Mouse (Mus musculus): Measurements from ENCODE around the gene Peli2. TPM values are rescaled to one million over a fixed set of nuclear protein-coding genes. Genes with fewer than 3 reads are reported as not detected.

Gene Peli2
- total RNA-seq, 1 experiment = 1.6 TPM

DNA sequence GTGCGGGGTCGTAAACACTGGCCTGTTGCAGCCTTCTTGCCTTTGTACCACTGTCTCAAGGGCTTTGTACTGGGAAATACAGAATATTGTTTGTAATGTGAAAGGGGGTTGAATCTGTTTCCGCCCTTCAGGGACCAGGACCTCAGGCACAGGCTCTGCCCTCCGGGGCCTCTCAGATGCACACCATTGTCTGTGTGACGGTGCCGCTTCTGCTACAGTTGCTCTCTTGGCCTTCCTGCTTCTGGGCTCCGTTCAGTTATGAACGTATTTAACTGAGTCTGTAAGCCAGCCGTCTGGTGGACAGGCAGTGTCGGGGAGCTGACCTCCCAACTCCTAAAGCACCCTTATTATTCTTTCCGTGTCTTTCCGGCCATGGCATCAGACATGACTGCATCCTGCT, 50.6 kb downstream of the Peli2 start:
- Histone ChIP-seq H3K27ac (ENCODE audit: insufficient read depth, low read depth, low read length, poor library complexity, severe bottlenecking) (no peak overlapping the region), H3K9me3 (ENCODE audit: control insufficient read depth, insufficient read depth, low read depth, low read length) (no peaks in the 10 kb centered on the region), H3K4me1 (ENCODE audit: control insufficient read depth in 2 of 2, insufficient read depth in 2 of 2, low read length in 2 of 2, poor library complexity in 1 of 2) (no peaks in the 10 kb centered on the region), H3K4me3 (ENCODE audit: insufficient read depth in 1 of 2, low read depth in 1 of 2, low read length in 2 of 2, poor library complexity in 1 of 2, severe bottlenecking in 1 of 2) (no peak overlapping the region), H3K36me3 (ENCODE audit: control insufficient read depth, insufficient read depth, low read length, poor library complexity, severe bottlenecking) (no peaks in the 10 kb centered on the region), H3K9ac (ENCODE audit: insufficient read depth, low read depth, low read length, poor library complexity, severe bottlenecking) (no peak overlapping the region)
- no peak for DNase-seq (ENCODE audit: low read depth, low spot score)
- in situ Hi-C loops (cut with MboI; ENCODE audit: low sequenced_read_pairs in 2 of 2, unreplicated experiment in 2 of 2) = no loop called here
- TF ChIP-seq ZC3H11A (IDR thresholded peaks at IDR 0.05; ENCODE audit: borderline replicate concordance, low read depth, low read length) = no peak

DNA sequence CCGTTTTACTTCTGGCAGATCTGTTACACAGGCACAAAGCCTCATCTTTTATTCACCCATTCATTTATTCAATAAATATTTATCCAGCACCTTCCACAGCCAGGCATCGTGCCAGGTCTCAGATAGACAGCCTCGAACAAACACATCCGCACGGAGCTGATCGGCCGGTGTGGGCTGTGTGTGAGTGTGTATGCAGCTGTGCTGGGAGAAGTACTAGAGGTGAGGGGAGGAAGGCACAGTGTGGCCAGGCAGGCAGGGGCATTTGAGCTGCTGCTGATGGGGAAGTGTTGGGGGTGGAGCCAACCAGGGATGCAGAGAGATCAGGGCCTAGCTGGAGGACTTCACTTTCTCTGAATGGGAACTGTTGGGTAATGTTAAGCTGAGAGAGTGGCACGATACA, 51.4 kb downstream of the Peli2 start:
- Histone ChIP-seq H3K4me1 (ENCODE audit: control insufficient read depth in 2 of 2, insufficient read depth in 2 of 2, low read length in 2 of 2, poor library complexity in 1 of 2) (no peaks in the 10 kb centered on the region), H3K9me3 (ENCODE audit: control insufficient read depth, insufficient read depth, low read depth, low read length) (no peaks in the 10 kb centered on the region), H3K27ac (ENCODE audit: insufficient read depth, low read depth, low read length, poor library complexity, severe bottlenecking) (no peak overlapping the region), H3K36me3 (ENCODE audit: control insufficient read depth, insufficient read depth, low read length, poor library complexity, severe bottlenecking) (no peaks in the 10 kb centered on the region), H3K4me3 (ENCODE audit: insufficient read depth in 1 of 2, low read depth in 1 of 2, low read length in 2 of 2, poor library complexity in 1 of 2, severe bottlenecking in 1 of 2) (no peak overlapping the region), H3K9ac (ENCODE audit: insufficient read depth, low read depth, low read length, poor library complexity, severe bottlenecking) (no peak overlapping the region; the same call in 1 of the 2 replicates)
- no peak for TF ChIP-seq MAFK (IDR thresholded peaks at IDR 0.05; ENCODE audit: insufficient read depth, low read depth, low read length)
- TF ChIP-seq ZNF384 (IDR thresholded peaks at IDR 0.05; ENCODE audit: low read depth, low read length) = no peak
- TF ChIP-seq HCFC1 (IDR thresholded peaks at IDR 0.05; ENCODE audit: borderline replicate concordance, insufficient read depth, low read length) = no peak
- TF ChIP-seq CHD2 (IDR thresholded peaks at IDR 0.05; ENCODE audit: low read depth, low read length) = no peak
- no peak for TF ChIP-seq ZC3H11A (IDR thresholded peaks at IDR 0.05; ENCODE audit: borderline replicate concordance, low read depth, low read length)
- no peak for DNase-seq (ENCODE audit: low read depth, low spot score)
- in situ Hi-C loops (cut with MboI; ENCODE audit: low sequenced_read_pairs in 2 of 2, unreplicated experiment in 2 of 2) = no loop called here

GRCm38 (mm10) chr14:48172876-48173275, 52.3 kb downstream of the Peli2 start:
- H3K9me3 ChIP-seq (ENCODE audit: control insufficient read depth, insufficient read depth, low read depth, low read length) = no peaks in the 10 kb centered on the region
- no peak for DNase-seq (ENCODE audit: low read depth, low spot score)
- H3K36me3 ChIP-seq (ENCODE audit: control insufficient read depth, insufficient read depth, low read length, poor library complexity, severe bottlenecking) = no peaks in the 10 kb centered on the region
- in situ Hi-C loops (cut with MboI; ENCODE audit: low sequenced_read_pairs in 2 of 2, unreplicated experiment in 2 of 2) = no loop called here
- no peak overlapping the region for H3K27ac ChIP-seq (ENCODE audit: insufficient read depth, low read depth, low read length, poor library complexity, severe bottlenecking)
- H3K4me1 ChIP-seq (ENCODE audit: control insufficient read depth in 2 of 2, insufficient read depth in 2 of 2, low read length in 2 of 2, poor library complexity in 1 of 2) = no peaks in the 10 kb centered on the region
- TF ChIP-seq ZC3H11A (IDR thresholded peaks at IDR 0.05; ENCODE audit: borderline replicate concordance, low read depth, low read length) (no peak), MAFK (IDR thresholded peaks at IDR 0.05; ENCODE audit: insufficient read depth, low read depth, low read length) (no peak), ZNF384 (IDR thresholded peaks at IDR 0.05; ENCODE audit: low read depth, low read length) (no peak), CHD2 (IDR thresholded peaks at IDR 0.05; ENCODE audit: low read depth, low read length) (no peak), HCFC1 (IDR thresholded peaks at IDR 0.05; ENCODE audit: borderline replicate concordance, insufficient read depth, low read length) (no peak)
- no peak overlapping the region for H3K9ac ChIP-seq (ENCODE audit: insufficient read depth, low read depth, low read length, poor library complexity, severe bottlenecking)
- H3K4me3 ChIP-seq (ENCODE audit: insufficient read depth in 1 of 2, low read depth in 1 of 2, low read length in 2 of 2, poor library complexity in 1 of 2, severe bottlenecking in 1 of 2) = no peak overlapping the region

- Histone ChIP-seq H3K27ac (ENCODE audit: insufficient read depth, low read depth, low read length, poor library complexity, severe bottlenecking) (no peak overlapping the region), H3K36me3 (ENCODE audit: control insufficient read depth, insufficient read depth, low read length, poor library complexity, severe bottlenecking) (no peaks in the 10 kb centered on the region), H3K4me1 (ENCODE audit: control insufficient read depth in 2 of 2, insufficient read depth in 2 of 2, low read length in 2 of 2, poor library complexity in 1 of 2) (no peaks in the 10 kb centered on the region), H3K9ac (ENCODE audit: insufficient read depth, low read depth, low read length, poor library complexity, severe bottlenecking) (no peak overlapping the region), H3K4me3 (ENCODE audit: insufficient read depth in 1 of 2, low read depth in 1 of 2, low read length in 2 of 2, poor library complexity in 1 of 2, severe bottlenecking in 1 of 2) (no peak overlapping the region), H3K9me3 (ENCODE audit: control insufficient read depth, insufficient read depth, low read depth, low read length) (no peaks in the 10 kb centered on the region)
- DNase-seq (ENCODE audit: low read depth, low spot score) = no peak
- in situ Hi-C loops (cut with MboI; ENCODE audit: low sequenced_read_pairs in 2 of 2, unreplicated experiment in 2 of 2) = no loop called here
- TF ChIP-seq HCFC1 (IDR thresholded peaks at IDR 0.05; ENCODE audit: borderline replicate concordance, insufficient read depth, low read length) = no peak
- TF ChIP-seq ZC3H11A (IDR thresholded peaks at IDR 0.05; ENCODE audit: borderline replicate concordance, low read depth, low read length) = no peak
- TF ChIP-seq CHD2 (IDR thresholded peaks at IDR 0.05; ENCODE audit: low read depth, low read length) = no peak
- TF ChIP-seq ZNF384 (IDR thresholded peaks at IDR 0.05; ENCODE audit: low read depth, low read length) = no peak
- no peak for TF ChIP-seq MAFK (IDR thresholded peaks at IDR 0.05; ENCODE audit: insufficient read depth, low read depth, low read length)
Measured at GRCm38 (mm10) chr14:48173840-48174239, 53.2 kb downstream of the Peli2 start.

GRCm38 (mm10) chr14:48174356-48174755, 53.7 kb downstream of the Peli2 start:
- TF ChIP-seq MAFK (IDR thresholded peaks at IDR 0.05; ENCODE audit: insufficient read depth, low read depth, low read length) = no peak
- TF ChIP-seq ZC3H11A (IDR thresholded peaks at IDR 0.05; ENCODE audit: borderline replicate concordance, low read depth, low read length) = no peak
- TF ChIP-seq CHD2 (IDR thresholded peaks at IDR 0.05; ENCODE audit: low read depth, low read length) = no peak
- TF ChIP-seq ZNF384 (IDR thresholded peaks at IDR 0.05; ENCODE audit: low read depth, low read length) = no peak
- DNase-seq (ENCODE audit: low read depth, low spot score) = no peak
- H3K36me3 ChIP-seq (ENCODE audit: control insufficient read depth, insufficient read depth, low read length, poor library complexity, severe bottlenecking) = no peaks in the 10 kb centered on the region
- no peak overlapping the region for H3K4me3 ChIP-seq (ENCODE audit: insufficient read depth in 1 of 2, low read depth in 1 of 2, low read length in 2 of 2, poor library complexity in 1 of 2, severe bottlenecking in 1 of 2)
- in situ Hi-C loops (cut with MboI; ENCODE audit: low sequenced_read_pairs in 2 of 2, unreplicated experiment in 2 of 2) = no loop called here
- no peak overlapping the region for H3K9ac ChIP-seq (ENCODE audit: insufficient read depth, low read depth, low read length, poor library complexity, severe bottlenecking)
- H3K4me1 ChIP-seq (ENCODE audit: control insufficient read depth in 2 of 2, insufficient read depth in 2 of 2, low read length in 2 of 2, poor library complexity in 1 of 2) = no peaks in the 10 kb centered on the region
- no peak overlapping the region for H3K27ac ChIP-seq (ENCODE audit: insufficient read depth, low read depth, low read length, poor library complexity, severe bottlenecking)
- no peaks in the 10 kb centered on the region for H3K9me3 ChIP-seq (ENCODE audit: control insufficient read depth, insufficient read depth, low read depth, low read length)

All from ES-E14 (cell line).